In genomic region chr12:73231552-73231951, GRCm38 (mm10) we compare ENCODE assay signal across 21 mouse cellular contexts.
"Had no signal": no experiment of that assay in that cellular context is flagged by ENCODE, and none has a peak within 500 bp of the region (broad histone marks: within the 10 kb centered on the region; RNA-seq: fewer than 3 reads in every experiment).

No protein-coding gene starts in this region.

- DNase-seq: lung, adult 18-20 months; lung, embryonic 14.5 days; lung, postnatal 14 days; lung, postnatal 36 days; midbrain, embryonic 14.5 days; retina, postnatal 1 day; right cerebral cortex, adult 18-20 months; right cerebral cortex, postnatal 25 days; right cerebral cortex, postnatal 4 days; thymus, adult 2 months; thymus, postnatal 25 days; thymus, postnatal 4 days had no signal

- H3K27ac ChIP-seq: macrophage; midbrain, embryonic 10.5 days; midbrain, embryonic 12.5 days; neural tube, embryonic 13.5 days; neural tube, embryonic 15.5 days; stomach, embryonic 15.5 days; stomach, postnatal 0 days had no signal

- H3K4me2 ChIP-seq: lung, embryonic 14.5 days; midbrain, embryonic 12.5 days; neural tube, embryonic 13.5 days; neural tube, embryonic 15.5 days; stomach, embryonic 15.5 days had no signal

- H3K27me3 ChIP-seq: midbrain, embryonic 12.5 days; neural tube, embryonic 13.5 days; neural tube, embryonic 15.5 days; stomach, embryonic 15.5 days had no signal

- H3K4me1 ChIP-seq: midbrain, embryonic 10.5 days; midbrain, embryonic 12.5 days; neural tube, embryonic 13.5 days; neural tube, embryonic 15.5 days; stomach, embryonic 15.5 days had no signal

- H3K4me3 ChIP-seq: midbrain, embryonic 10.5 days; midbrain, embryonic 12.5 days; myocyte; neural tube, embryonic 13.5 days; neural tube, embryonic 15.5 days; stomach, embryonic 15.5 days had no signal

- ATAC-seq: midbrain, embryonic 16.5 days had no signal

- H3K36me3 ChIP-seq: midbrain, embryonic 12.5 days; neural tube, embryonic 13.5 days; neural tube, embryonic 15.5 days; stomach, embryonic 15.5 days had no signal

- H3K9me3 ChIP-seq: midbrain, embryonic 10.5 days; midbrain, embryonic 12.5 days; neural tube, embryonic 13.5 days; neural tube, embryonic 15.5 days; stomach, embryonic 15.5 days had no signal

- H3K9ac ChIP-seq: lung, embryonic 14.5 days; midbrain, embryonic 12.5 days; neural tube, embryonic 13.5 days; neural tube, embryonic 15.5 days; stomach, embryonic 15.5 days had no signal
